Mouse (Mus musculus) brown adipose tissue, adult 24 weeks (tissue): ENCODE measurements at regions not wholly inside any gene's neighbourhood (a gene's known extent, or its start where the extent isn't known, plus 50 kb on each side); places are given as distances from the start of the nearest gene placed in this dataset.

Experiments
- H3K27ac ChIP-seq: fragments of 200-500 bp; replicated peaks from 2 replicates; pipeline ENCODE4 v1.5.1; 2012; ENCODE audit warnings: low read depth, mild to moderate bottlenecking, low read length
- H3K4me1 ChIP-seq: fragments of 200-500 bp; 2 replicates; pipeline ENCODE4 v1.6.1; 2012; ENCODE audit warnings: low read length, mixed read lengths; ENCODE audit not compliant: control insufficient read depth, insufficient read depth, insufficient read length
- H3K4me3 ChIP-seq: fragments of 200-500 bp; 2 replicates; pipeline ENCODE4 v1.5.1; 2012; ENCODE audit warnings: low read depth, mild to moderate bottlenecking, low read length, moderate library complexity; ENCODE audit not compliant: insufficient read depth

DNA sequence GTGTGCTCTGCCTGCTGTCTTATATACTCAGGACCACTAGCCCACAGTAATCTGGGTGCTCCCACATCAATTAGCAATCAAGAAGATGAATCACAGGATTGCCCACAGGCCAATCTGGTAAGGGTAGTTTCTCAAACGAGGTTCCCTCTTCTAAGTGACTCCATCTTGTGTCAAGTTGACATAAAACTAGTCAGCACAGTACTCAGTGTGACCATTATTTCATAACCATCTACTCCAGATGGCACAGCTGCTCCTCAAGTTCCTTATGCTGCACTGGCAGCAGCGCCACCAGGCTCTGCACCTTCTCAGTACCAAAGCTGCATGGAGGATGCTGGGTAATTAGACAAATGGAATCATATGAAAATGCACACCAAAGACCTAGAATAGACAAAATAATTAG is 175.6 kb upstream of the B3galt2 start:
- Histone ChIP-seq H3K4me1 (no peaks in the 10 kb centered on the region), H3K4me3 (no peak overlapping the region), H3K27ac (no peak overlapping the region)

DNA sequence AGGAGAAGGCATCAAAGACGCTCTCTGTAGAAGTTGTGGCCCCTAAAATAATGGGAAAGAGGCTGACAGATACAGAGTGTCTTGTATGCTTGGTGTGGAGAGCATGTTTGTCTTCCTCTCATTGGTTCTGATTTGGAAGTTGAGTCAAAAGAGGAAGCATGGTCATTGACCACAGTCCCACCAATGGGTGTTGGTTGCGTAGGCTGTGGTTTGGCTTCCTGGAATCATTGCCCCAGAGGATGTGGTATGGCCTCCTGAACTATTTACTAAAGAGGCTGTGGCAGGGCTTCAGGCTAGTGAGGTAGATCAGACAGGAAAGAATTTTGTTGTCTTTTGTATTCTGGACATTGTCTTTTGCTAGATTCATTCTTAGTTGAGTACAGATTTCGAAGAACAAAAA is 174.4 kb upstream of the B3galt2 start:
- no peaks in the 10 kb centered on the region for H3K4me1 ChIP-seq
- no peak overlapping the region for H3K4me3 ChIP-seq
- no peak overlapping the region for H3K27ac ChIP-seq

DNA sequence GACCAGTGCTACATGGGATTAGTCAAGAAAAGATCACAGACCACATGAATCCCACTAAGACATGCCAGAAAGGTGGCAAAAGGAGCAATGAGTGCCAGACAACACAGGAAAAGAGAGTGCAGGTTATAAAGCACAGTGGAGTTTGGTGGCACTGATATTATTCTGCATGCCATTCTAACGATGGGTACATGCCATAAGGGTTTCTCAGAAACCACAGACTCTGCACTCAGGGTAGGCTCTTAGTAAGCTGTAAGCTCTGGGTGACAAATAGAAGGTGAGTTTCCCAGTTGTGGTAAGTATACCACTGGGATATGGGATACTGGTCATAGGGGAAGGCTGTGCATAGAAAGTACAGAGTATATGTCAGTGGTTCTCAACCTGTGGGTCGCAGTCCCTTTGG is 165.1 kb upstream of the B3galt2 start:
- H3K4me1 ChIP-seq = no peaks in the 10 kb centered on the region
- H3K4me3 ChIP-seq = no peak overlapping the region
- H3K27ac ChIP-seq = no peak overlapping the region

DNA sequence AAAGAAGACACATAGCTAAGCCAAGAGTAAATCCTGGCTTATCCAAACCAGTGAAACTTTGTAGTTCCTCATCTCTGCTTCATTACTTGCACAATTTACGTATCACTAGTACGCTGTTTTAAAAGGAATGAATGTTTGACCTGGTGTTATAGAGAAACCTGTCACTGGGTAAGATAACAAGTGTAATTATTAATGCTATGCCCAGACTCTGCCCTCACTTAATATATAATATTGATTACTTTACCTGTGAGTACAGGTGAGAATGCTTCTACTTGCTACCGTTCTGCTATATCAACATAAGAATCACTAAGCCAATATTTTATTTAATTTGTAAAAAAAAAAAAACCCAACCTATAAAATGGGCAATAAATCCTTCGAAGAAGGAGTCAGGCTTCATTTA is 157.1 kb upstream of the B3galt2 start:
- Histone ChIP-seq H3K4me1 (peaks cover 3% of the 10 kb centered on the region), H3K27ac (no peak overlapping the region), H3K4me3 (no peak overlapping the region)

DNA sequence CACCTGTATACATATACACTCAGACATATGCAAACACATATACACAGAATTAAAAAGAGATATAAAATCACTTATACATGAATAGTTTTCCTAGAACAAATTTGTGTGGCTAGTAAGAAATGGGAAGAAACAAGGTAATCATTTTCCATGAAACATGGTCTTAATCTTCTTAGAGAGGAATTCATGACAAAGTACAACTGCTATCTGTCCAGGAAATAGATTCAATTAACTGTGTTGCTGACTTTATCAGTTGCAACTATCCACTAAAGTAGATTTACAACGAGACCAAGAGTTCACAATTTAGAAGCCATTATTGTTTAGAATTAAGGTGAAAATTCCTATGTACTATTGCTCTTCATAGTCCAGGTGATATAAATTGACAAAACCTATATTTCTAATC is 155.5 kb upstream of the B3galt2 start:
- Histone ChIP-seq H3K27ac (peak overlapping the region; percentile 65; the same call in 1 of the 2 replicates), H3K4me1 (peaks cover 3% of the 10 kb centered on the region), H3K4me3 (no peak overlapping the region)

DNA sequence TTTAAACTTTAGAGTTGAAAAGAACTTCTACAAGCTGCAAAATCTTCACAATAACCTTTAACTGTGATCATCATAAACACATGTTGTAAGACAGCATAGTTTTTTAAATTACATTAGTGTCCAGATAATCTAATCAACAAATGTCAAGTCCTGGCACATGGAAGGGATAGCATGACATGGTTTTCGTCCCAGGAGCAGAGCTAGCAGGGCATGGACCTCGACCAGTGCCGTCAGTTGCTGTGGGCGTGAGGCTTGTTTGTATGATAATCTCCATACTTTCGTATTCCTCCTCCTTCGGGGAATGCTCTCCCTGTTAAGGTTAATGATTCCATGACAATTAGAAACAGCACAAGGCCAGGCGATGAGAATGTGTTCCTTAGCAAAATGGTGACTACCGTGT is 143.4 kb upstream of the B3galt2 start:
- no peaks in the 10 kb centered on the region for H3K4me1 ChIP-seq
- H3K4me3 ChIP-seq = no peak overlapping the region
- no peak overlapping the region for H3K27ac ChIP-seq

DNA sequence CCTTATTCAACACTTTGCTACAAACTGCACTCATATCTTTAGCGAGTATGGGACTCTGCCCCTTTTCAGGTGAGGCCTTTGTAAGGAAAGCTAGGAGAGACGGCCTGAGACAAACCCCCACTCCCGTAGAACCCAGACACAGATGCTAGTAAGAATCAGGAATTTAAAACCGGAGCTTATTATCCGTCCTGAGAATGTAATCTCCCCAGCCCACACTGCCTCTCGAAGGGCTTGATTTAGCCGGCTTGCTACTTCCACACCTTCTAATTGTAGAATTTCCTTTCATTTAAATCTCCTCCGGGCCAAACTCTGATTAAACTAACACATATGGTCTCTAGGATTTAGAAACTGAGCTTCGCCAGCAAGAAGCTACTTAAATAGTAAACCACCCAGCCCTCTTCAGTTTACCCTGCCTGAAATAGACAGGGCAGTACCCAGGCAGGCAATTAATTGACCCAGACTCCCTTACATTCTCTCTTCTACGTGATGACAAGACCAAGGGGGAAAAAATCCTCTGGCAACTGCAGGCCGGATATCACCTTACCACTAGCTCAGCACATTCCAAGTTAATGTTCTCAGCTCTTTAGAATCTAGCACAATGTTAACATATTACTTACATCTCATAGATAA is 136.9 kb upstream of the B3galt2 start:
- H3K27ac ChIP-seq = no peak overlapping the region
- H3K4me3 ChIP-seq = no peak overlapping the region
- no peaks in the 10 kb centered on the region for H3K4me1 ChIP-seq

DNA sequence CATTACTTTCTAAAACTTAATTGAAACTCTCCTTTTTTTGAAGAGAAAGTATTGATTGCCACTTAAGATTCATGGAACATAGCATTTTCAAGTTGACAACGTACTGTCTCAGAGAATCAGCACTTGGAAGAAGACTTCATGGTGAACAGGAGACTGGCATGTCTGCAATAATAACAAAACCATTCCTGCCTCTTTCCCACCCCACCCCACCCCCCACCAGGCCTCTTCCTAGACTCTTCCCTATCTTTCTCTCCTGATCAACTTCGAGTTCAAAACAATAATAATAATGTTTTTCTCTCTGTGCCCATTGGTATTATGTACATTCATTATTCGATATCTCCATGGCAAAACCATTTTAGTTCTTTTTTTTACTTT is 136.4 kb upstream of the B3galt2 start:
- Histone ChIP-seq H3K4me3 (no peak overlapping the region), H3K4me1 (no peaks in the 10 kb centered on the region), H3K27ac (no peak overlapping the region)

DNA sequence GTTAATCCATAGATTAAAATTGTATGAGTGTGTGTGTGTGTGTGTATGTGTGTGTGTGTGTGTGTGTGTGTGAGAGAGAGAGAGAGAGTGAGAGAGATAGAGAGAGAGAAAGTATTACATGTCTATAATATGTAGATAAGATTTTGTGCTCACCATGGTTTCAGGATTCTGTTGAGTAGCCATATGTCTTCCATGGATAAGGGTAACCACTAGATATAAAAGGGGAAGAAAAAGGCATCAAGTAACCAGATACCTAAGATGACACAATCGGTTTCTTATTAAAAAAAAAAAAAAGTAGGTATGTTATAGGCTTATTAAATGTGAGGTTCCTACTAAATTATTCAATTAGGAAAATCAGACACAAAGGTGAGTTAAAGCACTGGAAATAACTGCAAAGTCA is 135.1 kb upstream of the B3galt2 start:
- Histone ChIP-seq H3K4me3 (no peak overlapping the region), H3K4me1 (no peaks in the 10 kb centered on the region), H3K27ac (no peak overlapping the region)

DNA sequence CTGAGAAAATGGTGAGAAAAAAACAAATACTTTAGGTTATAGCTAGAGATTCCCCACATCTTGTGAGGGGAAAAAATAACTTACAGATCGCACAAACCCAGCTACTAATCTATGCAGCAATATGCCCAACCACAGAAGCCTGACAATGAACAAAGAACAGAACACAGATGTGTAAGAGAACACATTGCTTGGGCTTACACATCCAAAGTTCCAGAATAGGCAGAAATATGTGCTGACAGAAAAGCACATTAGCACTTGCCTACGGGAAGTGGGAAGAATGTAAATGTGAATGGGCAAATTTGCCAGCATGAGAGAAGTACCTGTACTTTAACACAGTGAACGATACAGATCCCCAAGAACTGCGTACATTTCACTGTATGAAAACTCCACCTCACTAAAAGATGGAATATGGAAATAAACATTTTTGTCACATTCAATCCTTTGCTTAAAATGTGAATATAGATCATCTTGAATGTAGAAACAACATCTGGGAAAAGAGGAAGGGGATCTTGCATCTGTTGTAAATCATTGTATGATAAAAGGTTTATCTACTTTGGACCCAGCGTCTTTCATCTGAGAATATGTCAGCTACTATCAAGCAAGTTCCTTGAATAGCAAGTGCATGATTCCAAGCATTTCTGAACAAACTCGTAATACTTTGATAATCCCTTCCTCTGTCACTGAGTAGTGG is 116.5 kb upstream of the B3galt2 start:
- H3K4me1 ChIP-seq = no peaks in the 10 kb centered on the region
- no peak overlapping the region for H3K4me3 ChIP-seq
- no peak overlapping the region for H3K27ac ChIP-seq

DNA sequence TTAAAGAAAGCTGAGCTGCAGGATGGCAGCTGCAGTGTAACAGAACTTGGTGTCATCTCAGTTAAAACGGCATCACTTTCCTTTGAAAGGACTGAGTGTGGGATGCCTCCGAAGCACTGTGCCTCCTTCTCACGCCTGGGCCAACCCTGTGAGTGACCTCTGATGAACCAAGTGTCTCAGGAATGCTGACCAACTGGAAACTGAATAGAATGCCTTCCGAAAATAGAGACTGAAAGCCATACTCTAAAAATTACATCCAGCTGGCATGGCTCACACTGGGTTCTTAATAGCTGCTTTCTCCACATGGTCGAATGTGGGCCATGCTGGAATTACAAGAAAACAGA is 116.0 kb upstream of the B3galt2 start:
- Histone ChIP-seq H3K27ac (no peak overlapping the region), H3K4me1 (no peaks in the 10 kb centered on the region), H3K4me3 (no peak overlapping the region)

DNA sequence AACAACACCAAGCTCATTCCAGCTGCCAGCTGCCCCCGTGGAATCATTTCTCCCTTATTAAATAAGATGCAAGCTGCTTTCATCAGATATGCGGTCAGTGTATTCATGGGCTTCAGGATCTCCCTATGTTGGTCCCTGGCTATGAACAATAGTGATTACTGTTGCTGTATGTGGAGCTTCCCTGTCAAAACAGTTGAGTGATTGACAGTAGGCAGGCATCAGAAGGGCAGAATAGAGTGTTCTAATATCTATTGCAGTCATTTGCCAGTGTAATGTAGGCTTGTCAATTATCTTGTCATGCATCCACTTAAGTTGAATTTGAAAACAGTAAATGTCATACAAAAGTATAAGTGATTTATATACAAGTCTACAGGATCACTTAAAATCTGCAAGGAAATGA is 100.2 kb upstream of the B3galt2 start:
- no peak overlapping the region for H3K27ac ChIP-seq
- H3K4me3 ChIP-seq = no peak overlapping the region
- no peaks in the 10 kb centered on the region for H3K4me1 ChIP-seq

DNA sequence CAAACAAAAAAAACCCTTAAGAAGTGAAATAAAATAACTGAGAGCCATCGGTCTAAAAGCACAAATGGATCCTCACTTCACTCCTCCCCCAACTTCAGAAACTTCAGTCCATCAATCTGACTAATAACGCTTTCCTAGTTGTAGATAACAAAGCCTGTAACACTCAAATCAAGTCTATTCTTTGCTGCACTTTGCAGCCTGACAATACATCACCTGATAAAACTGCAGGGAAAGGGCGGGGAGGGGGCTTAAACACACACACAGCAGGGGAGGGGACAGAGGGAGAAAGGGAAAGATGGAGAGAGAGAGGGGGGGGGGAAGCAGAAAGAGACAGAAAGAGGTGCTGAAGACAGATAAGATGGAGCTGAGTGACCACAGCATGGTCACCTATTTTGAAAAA is 99.8 kb upstream of the B3galt2 start:
- H3K4me1 ChIP-seq = no peaks in the 10 kb centered on the region
- H3K27ac ChIP-seq = no peak overlapping the region
- H3K4me3 ChIP-seq = no peak overlapping the region
